Mouse (Mus musculus) CH12.LX (cell line): ENCODE measurements at regions not wholly inside any gene's neighbourhood (a gene's known extent, or its start where the extent isn't known, plus 50 kb on each side); places are given as distances from the start of the nearest gene placed in this dataset.

Experiments
- BHLHE40 ChIP-seq: IDR thresholded peaks from 2 replicates; pipeline ENCODE4 v1.6.1; 2011; ENCODE audit warnings: mild to moderate bottlenecking, low read depth, low read length, improper control_type of control experiment
- CTCF ChIP-seq, 2 experiments: IDR thresholded peaks in 1 of 2; conservative IDR thresholded peaks in 1 of 2; 2 replicates each; pipeline ENCODE4 v1.5.1; 2011 to 2012; ENCODE audit warnings: low read depth in 2 of 2, low read length in 2 of 2, improper control_type of control experiment in 1 of 2, inconsistent platforms in 1 of 2, mild to moderate bottlenecking in 1 of 2, moderate library complexity in 1 of 2
- EP300 ChIP-seq: IDR thresholded peaks from 2 replicates; pipeline ENCODE4 v1.6.1; 2011; ENCODE audit warnings: low read length, improper control_type of control experiment
- MAX ChIP-seq: IDR thresholded peaks from 2 replicates; pipeline ENCODE4 v1.6.1; 2011; ENCODE audit warnings: low read length, improper control_type of control experiment
- POLR2A ChIP-seq: IDR thresholded peaks from 2 replicates; pipeline ENCODE4 v1.6.1; 2011; ENCODE audit warnings: low read depth, mild to moderate bottlenecking, improper control_type of control experiment, low read length
- RAD21 ChIP-seq: IDR thresholded peaks from 2 replicates; pipeline ENCODE4 v1.6.1; 2011; ENCODE audit warnings: low read depth, mild to moderate bottlenecking, low read length, improper control_type of control experiment, moderate library complexity
- RCOR1 ChIP-seq: conservative IDR thresholded peaks from 2 replicates; pipeline ENCODE4 v1.6.1; 2012; ENCODE audit warnings: low read depth, mild to moderate bottlenecking, inconsistent platforms, low read length, improper control_type of control experiment

GRCm38 (mm10) chr9:63861418-63861817, 103.6 kb upstream of the Smad3 start:
- TF ChIP-seq BHLHE40 (no peak), CTCF (conservative IDR thresholded peaks at IDR 0.05 in 1 of 2, IDR thresholded peaks at IDR 0.05 in 1 of 2; ENCODE audit: low read depth in 2 of 2, low read length in 2 of 2) (no peak), RAD21 (no peak), MAX (no peak), POLR2A (no peak), RCOR1 (no peak), EP300 (no peak)
